Mouse (Mus musculus) limb, embryonic 15.5 days (tissue): ENCODE measurements around the gene C2cd3. TPM values are rescaled to one million over a fixed set of nuclear protein-coding genes. Genes with fewer than 3 reads are reported as not detected.

ENCODE experiments used
- ATAC-seq: fragments of 200-750 bp; cut with Nextera tagmentation; 2 replicates; pipeline ENCODE4 v1.8.0; 2017; ENCODE audit warnings: low read depth, moderate TSS enrichment; ENCODE audit not compliant: insufficient number of reproducible peaks, low FRiP score, low TSS enrichment
- H3K27ac ChIP-seq: fragments of 300-500 bp; sonication (generic); 2 replicates; pipeline ENCODE4 v1.5.1; 2015; ENCODE audit warnings: moderate library complexity, mild to moderate bottlenecking, inconsistent platforms
- H3K27me3 ChIP-seq: fragments of 300-500 bp; sonication (generic); 2 replicates; pipeline ENCODE4 v1.6.1; 2015; ENCODE audit warnings: inconsistent platforms
- H3K36me3 ChIP-seq: fragments of 300-500 bp; sonication (generic); 2 replicates; pipeline ENCODE4 v1.6.1; 2015; ENCODE audit warnings: inconsistent platforms
- H3K4me1 ChIP-seq: fragments of 300-500 bp; sonication (generic); 2 replicates; pipeline ENCODE4 v1.6.1; 2015; ENCODE audit warnings: inconsistent platforms
- H3K4me2 ChIP-seq: fragments of 300-500 bp; sonication (generic); 2 replicates; pipeline ENCODE4 v1.6.1; 2015; ENCODE audit warnings: mild to moderate bottlenecking, inconsistent platforms
- H3K4me3 ChIP-seq: fragments of 300-500 bp; sonication (generic); 2 replicates; pipeline ENCODE4 v1.5.1; 2015; ENCODE audit warnings: mild to moderate bottlenecking, inconsistent platforms
- H3K9ac ChIP-seq: fragments of 300-500 bp; sonication (generic); 2 replicates; pipeline ENCODE4 v1.6.1; 2015; ENCODE audit warnings: inconsistent platforms
- H3K9me3 ChIP-seq: fragments of 300-500 bp; sonication (generic); 2 replicates; pipeline ENCODE4 v1.6.1; 2016; ENCODE audit warnings: inconsistent platforms
- WGBS: fragments of 180-500 bp; shearing (Covaris S2); methylation state at CpG from one replicate; pipeline ENCODE4 v1.1.7; 2015; 5-methylcytosine and 5-hydroxymethylcytosine counted together
- polyA plus RNA-seq: library from polyadenylated mRNA; unstranded; fragments of >200 nt; fragmentation: Nextera tagmentation; extraction: Ambion mirVana; gene quantifications from 2 replicates; pipeline ENCODE4 v1.2.1, GENCODE M21; 2015

C2cd3 gene
- polyA plus RNA-seq, 1 experiment from 2014 or later = 19.7 TPM

DNA sequence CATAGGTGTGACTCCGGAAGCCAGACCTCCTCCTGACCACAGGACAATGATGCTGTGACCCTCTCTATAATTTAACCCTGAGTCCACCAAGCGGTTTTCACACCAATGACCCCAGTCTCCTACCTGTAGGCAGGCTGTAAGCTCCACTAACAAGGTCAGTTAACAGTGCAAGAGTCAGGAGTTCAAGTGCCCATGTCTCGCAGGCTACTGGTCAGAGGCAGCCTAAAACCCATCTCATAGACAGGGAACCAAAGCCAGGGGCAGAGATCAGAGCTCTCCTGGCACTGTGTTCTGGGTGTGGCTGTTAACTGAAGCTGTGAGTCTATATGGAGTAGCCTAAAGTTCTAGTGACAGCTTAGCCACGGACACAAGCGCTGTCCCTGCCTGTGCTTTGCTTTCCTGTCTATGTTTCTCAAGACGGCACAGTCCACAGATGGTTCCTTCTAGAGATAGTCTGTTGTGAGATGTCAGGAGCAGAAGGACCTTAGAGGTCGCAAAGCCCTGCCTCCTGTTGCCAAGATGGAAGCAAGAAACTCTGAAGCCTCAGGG is 130.4 kb downstream of the C2cd3 start:
- H3K4me3 ChIP-seq = no peak overlapping the region
- H3K4me2 ChIP-seq = no peak overlapping the region
- H3K36me3 ChIP-seq = peaks cover 21% of the 10 kb centered on the region
- no peaks in the 10 kb centered on the region for H3K9me3 ChIP-seq
- no peak overlapping the region for H3K9ac ChIP-seq
- 79% methylated on average over 7 of the region's 7 CpGs for WGBS
- no peaks in the 10 kb centered on the region for H3K27me3 ChIP-seq
- no peak for ATAC-seq
- no peak overlapping the region for H3K27ac ChIP-seq
- peaks cover 4% of the 10 kb centered on the region; the same call in 1 of the 2 replicates for H3K4me1 ChIP-seq

DNA sequence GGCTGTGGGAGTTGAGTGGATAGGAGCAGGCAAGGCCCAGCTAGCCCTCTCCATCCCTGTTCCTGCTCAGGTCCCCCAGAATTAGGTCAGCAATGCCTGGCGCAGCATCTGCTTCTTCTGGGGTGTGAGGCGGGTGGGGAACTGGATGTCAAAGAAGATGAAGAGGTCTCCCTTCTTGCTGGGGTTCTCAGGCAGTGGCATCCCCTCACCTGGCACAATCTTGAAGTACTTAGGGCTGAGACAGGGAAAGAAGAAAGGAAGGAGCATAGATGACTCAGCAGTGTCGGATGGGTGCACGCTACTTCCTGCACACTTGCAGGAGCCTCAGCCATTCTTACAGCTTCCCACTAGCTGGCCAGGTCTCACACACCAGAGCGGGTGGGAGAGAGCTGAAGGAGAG is 131.0 kb downstream of the C2cd3 start:
- H3K27ac ChIP-seq = no peak overlapping the region
- ATAC-seq = no peak
- H3K4me3 ChIP-seq = no peak overlapping the region
- peaks cover 4% of the 10 kb centered on the region; the same call in 1 of the 2 replicates for H3K4me1 ChIP-seq
- H3K4me2 ChIP-seq = no peak overlapping the region
- H3K27me3 ChIP-seq = no peaks in the 10 kb centered on the region
- H3K9me3 ChIP-seq = no peaks in the 10 kb centered on the region
- H3K9ac ChIP-seq = no peak overlapping the region
- peaks cover 15% of the 10 kb centered on the region for H3K36me3 ChIP-seq
- 73% methylated on average over 5 of the region's 5 CpGs for WGBS

DNA sequence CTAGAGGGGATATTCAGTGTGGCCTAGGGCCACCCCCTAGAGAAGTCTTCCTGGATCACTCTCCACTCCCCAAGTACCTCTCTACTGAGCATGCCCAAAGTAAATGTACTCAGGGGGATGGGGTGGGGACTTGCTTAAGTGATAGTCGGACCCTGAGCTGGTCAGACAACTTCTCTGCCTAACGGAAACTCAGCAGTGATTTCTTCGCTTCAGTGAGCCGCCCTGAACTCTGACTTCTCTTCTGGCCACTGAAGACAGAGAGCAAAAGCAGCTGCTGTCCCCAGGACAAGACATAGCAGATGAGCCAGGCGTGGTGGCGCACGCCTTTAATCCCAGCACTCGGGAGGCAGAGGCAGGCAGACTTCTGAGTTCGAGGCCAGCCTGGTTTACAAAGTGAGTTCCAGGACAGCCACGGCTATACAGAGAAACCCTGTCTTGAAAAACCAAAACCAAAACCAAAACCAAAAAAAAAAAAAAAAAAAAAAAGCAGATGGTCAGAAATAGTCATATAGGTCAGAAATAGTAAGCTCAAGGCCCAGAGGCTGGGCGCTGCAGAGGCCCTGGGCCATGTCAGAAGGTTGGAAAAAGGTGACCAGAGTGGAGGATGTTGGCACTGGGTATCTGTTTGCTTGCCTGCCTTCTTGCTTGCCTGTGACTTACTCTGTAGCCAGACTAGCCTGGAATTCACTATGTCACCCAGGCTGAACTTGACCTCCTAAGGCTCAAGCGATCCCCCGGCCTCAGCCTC is 132.9 kb downstream of the C2cd3 start:
- no peaks in the 10 kb centered on the region for H3K9me3 ChIP-seq
- no peak overlapping the region for H3K9ac ChIP-seq
- H3K27me3 ChIP-seq = no peaks in the 10 kb centered on the region
- ATAC-seq = no peak
- no peak overlapping the region for H3K4me2 ChIP-seq
- H3K4me1 ChIP-seq = peaks cover 4% of the 10 kb centered on the region; the same call in 1 of the 2 replicates
- no peak overlapping the region for H3K4me3 ChIP-seq
- WGBS = 84% methylated on average over 13 of the region's 13 CpGs
- H3K36me3 ChIP-seq = no peaks in the 10 kb centered on the region
- no peak overlapping the region for H3K27ac ChIP-seq

DNA sequence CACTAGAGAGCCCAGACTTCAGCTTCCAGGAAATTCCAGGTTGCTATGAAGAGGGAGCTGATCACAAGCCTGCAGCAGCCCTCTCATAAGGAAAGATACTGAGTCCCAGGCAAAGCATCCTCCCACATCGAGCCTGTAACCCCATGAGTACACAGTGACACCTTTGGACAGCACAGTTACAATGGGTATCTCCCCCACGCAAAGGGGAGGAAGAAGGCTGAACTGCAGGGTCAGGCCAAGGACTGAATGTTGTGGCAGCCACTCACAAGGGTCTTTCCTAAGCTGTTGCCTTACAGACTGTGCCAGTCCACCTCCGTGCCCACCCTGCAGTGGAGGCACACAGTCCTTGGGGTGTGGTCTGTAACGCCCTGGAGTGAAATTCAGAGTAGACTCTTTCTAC is 134.5 kb downstream of the C2cd3 start:
- H3K4me2 ChIP-seq = no peak overlapping the region
- H3K36me3 ChIP-seq = no peaks in the 10 kb centered on the region
- no peak overlapping the region for H3K27ac ChIP-seq
- WGBS = 75% methylated on average over 4 of the region's 4 CpGs
- ATAC-seq = no peak
- no peak overlapping the region for H3K9ac ChIP-seq
- no peaks in the 10 kb centered on the region for H3K4me1 ChIP-seq
- no peaks in the 10 kb centered on the region for H3K9me3 ChIP-seq
- no peak overlapping the region for H3K4me3 ChIP-seq
- no peaks in the 10 kb centered on the region for H3K27me3 ChIP-seq

DNA sequence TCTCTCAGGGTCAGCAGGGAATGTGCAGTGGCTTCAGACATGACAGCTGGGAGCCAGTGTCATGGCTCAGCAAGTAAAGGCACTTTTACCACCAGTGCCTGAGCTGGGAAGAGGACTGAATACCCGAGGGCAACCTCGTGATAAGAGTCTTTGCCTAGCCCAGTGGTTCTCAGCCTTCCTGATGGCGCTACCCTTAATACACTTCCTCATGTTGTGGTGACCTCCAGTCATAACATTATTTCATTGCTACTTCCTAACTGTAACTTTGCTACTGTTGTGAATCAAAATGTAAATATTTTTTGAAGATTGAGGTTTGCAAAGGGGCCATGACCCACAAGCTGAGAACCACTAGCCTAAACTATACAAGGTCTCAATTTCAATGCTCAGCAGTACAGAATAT is 136.6 kb downstream of the C2cd3 start:
- Histone ChIP-seq H3K9me3 (no peaks in the 10 kb centered on the region), H3K9ac (no peak overlapping the region), H3K36me3 (no peaks in the 10 kb centered on the region), H3K4me1 (no peaks in the 10 kb centered on the region), H3K4me3 (no peak overlapping the region), H3K27me3 (no peaks in the 10 kb centered on the region; the same call in 1 of the 2 replicates), H3K4me2 (no peak overlapping the region), H3K27ac (no peak overlapping the region)
- WGBS = 50% methylated on average over 3 of the region's 3 CpGs
- ATAC-seq = no peak

DNA sequence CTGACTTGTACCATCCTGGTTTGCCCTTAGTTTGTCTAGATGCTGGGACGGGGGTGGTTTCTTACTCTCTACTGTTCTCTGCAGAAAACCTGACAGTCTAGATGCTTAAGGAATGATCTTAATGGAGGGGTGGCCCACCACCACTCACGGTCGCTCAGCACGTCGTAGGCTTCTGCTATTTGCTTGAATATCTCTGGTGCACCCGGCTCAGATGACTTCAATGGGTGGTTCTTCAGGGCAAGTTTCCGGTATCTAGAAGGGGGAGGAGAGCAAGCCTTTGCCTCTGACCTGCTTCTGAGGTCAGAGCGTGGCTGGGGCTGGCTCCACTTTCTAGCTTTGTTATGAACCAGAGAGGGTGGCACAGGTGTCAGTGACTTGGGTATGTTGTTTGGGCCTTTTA is 139.6 kb downstream of the C2cd3 start:
- Histone ChIP-seq H3K27ac (no peak overlapping the region), H3K27me3 (no peaks in the 10 kb centered on the region; the same call in 1 of the 2 replicates), H3K4me3 (no peak overlapping the region), H3K36me3 (no peaks in the 10 kb centered on the region), H3K4me2 (no peak overlapping the region), H3K4me1 (peaks cover 3% of the 10 kb centered on the region; the same call in 1 of the 2 replicates), H3K9me3 (no peaks in the 10 kb centered on the region), H3K9ac (no peak overlapping the region)
- ATAC-seq = no peak
- WGBS = 78% methylated on average over 8 of the region's 8 CpGs

DNA sequence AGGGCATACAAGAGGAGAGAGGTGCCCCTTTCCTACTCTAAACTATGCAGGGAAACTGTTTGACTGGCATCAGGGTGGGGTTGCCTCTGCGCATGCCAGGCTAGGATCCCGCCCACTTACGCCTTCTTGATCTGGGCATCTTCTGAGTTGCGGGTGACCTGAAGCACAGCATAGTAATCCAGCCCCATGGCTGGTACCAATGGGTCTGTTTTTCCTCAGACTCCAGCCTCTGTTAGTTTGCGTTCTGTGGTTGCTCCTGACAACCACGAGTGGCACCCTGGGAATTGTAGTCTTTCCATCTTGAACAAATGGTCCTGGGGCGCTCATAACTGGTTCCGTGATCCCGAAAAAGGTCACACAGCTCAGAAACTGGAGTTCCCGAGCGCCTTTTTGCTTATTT is 142.5 kb downstream of the C2cd3 start, which contains the start of gene Dnajb13:
Gene Dnajb13, minus strand, starts transcription at position 388 of the 400 bp plus-strand sequence.
- H3K4me2 ChIP-seq = no peak within 1 kb of the TSS
- H3K36me3 ChIP-seq = no peaks in the 10 kb centered on the region
- no peaks in the 10 kb centered on the region; the same call in 1 of the 2 replicates for H3K27me3 ChIP-seq
- H3K4me3 ChIP-seq = no peak within 1 kb of the TSS
- no peaks in the 10 kb centered on the region for H3K9me3 ChIP-seq
- H3K27ac ChIP-seq = no peak within 1 kb of the TSS
- no peak for ATAC-seq
- H3K9ac ChIP-seq = no peak within 1 kb of the TSS
- H3K4me1 ChIP-seq = peaks cover 3% of the 10 kb centered on the region; the same call in 1 of the 2 replicates
- WGBS = 49% methylated on average over 11 of the region's 11 CpGs

Other genes starting within 250 kb of the C2cd3 start
- gene Lipt2, start 213.0 kb upstream of the C2cd3 start, polyA plus RNA-seq = 20.1 and 20.4 TPM in 2 replicates
- 14.3 and 16.9 TPM in 2 replicates for gene Kcne3, start 195.7 kb upstream of the C2cd3 start, polyA plus RNA-seq
- 2.1 and 3.1 TPM in 2 replicates for gene Pgm2l1, start 144.8 kb upstream of the C2cd3 start, polyA plus RNA-seq
- 24.0 and 28.1 TPM in 2 replicates for gene P4ha3, start 86.7 kb upstream of the C2cd3 start, polyA plus RNA-seq
- gene Ppme1, start 74 bp downstream of the C2cd3 start, polyA plus RNA-seq = 55.3 and 56.0 TPM in 2 replicates
- gene Ucp3, start 100.8 kb downstream of the C2cd3 start, polyA plus RNA-seq = 0.28 and 0.79 TPM in 2 replicates
- gene Ucp2, start 121.1 kb downstream of the C2cd3 start, polyA plus RNA-seq = 141 and 187 TPM in 2 replicates
- gene Dnajb13, start 142.7 kb downstream of the C2cd3 start, polyA plus RNA-seq = 0.27 and 0.38 TPM in 2 replicates
- gene Coa4, start 164.8 kb downstream of the C2cd3 start, polyA plus RNA-seq = 20.9 and 24.6 TPM in 2 replicates
- 95.4 and 106 TPM in 2 replicates for gene Rab6a, start 235.2 kb downstream of the C2cd3 start, polyA plus RNA-seq
- 72.9 and 73.5 TPM in 2 replicates for gene Mrpl48, start 236.1 kb downstream of the C2cd3 start, polyA plus RNA-seq